Mouse (Mus musculus) olfactory bulb, adult 2 months (tissue): ENCODE measurements at regions not wholly inside any gene's neighbourhood (a gene's known extent, or its start where the extent isn't known, plus 50 kb on each side); places are given as distances from the start of the nearest gene placed in this dataset.

Experiments
- CTCF ChIP-seq: fragments of 200-500 bp; IDR thresholded peaks from 2 replicates; pipeline ENCODE4 v1.5.1; 2012; ENCODE audit warnings: low read depth, mild to moderate bottlenecking, low read length, moderate library complexity; ENCODE audit not compliant: insufficient read depth
- POLR2A ChIP-seq: fragments of 200-500 bp; IDR thresholded peaks from 2 replicates; pipeline ENCODE4 v1.6.1; 2012; ENCODE audit warnings: mild to moderate bottlenecking, low read depth, low read length, moderate library complexity; ENCODE audit not compliant: insufficient read depth

- TF ChIP-seq CTCF (no peak), POLR2A (no peak)
These were observed 96.4 kb upstream of the Cpm start for GRCm38 (mm10) chr10:117532750-117533540.
